Mouse (Mus musculus) left cerebral cortex, postnatal 36 days (tissue): ENCODE measurements around the gene Tcf15. TPM values are rescaled to one million over a fixed set of nuclear protein-coding genes. Genes with fewer than 3 reads are reported as not detected.

Experiments used
- total RNA-seq, 2 experiments: library from RNA; stranded (reverse); gene quantifications; 2 replicates each; pipeline ENCODE4 v1.2.3; 2021

Tcf15 gene
- total RNA-seq, 2 experiments from 2014 or later = 0.89 to 1.4 TPM

Other genes with a start within 250 kb of the Tcf15 start
- gene Angpt4, start 232.4 kb upstream of the Tcf15 start, total RNA-seq = under 1 TPM in 1 of 2 experiments, not detected in 1; 0.16 TPM
- gene Fam110a, start 163.3 kb upstream of the Tcf15 start, total RNA-seq = 1 to 10 TPM; 7.5 to 8.9 TPM
- 1 to 10 TPM; 2.2 to 3.2 TPM for gene Slc52a3, start 147.1 kb upstream of the Tcf15 start, total RNA-seq
- gene Scrt2, start 62.0 kb upstream of the Tcf15 start, total RNA-seq = 10 to 100 TPM; 14.5 to 18.5 TPM
- 10 to 100 TPM; 91.1 to 94.2 TPM for gene Srxn1, start 38.0 kb upstream of the Tcf15 start, total RNA-seq
- gene Csnk2a1, start 83.3 kb downstream of the Tcf15 start, total RNA-seq = 100 to 1,000 TPM in 1 of 2 experiments, 10 to 100 TPM in 1; 96.2 to 111 TPM
- gene Tbc1d20, start 150.3 kb downstream of the Tcf15 start, total RNA-seq = 10 to 100 TPM; 53.6 to 57.1 TPM
- gene Rbck1, start 189.1 kb downstream of the Tcf15 start, total RNA-seq = 100 to 1,000 TPM in 1 of 2 experiments, 10 to 100 TPM in 1; 92.3 to 124 TPM
- 1 to 10 TPM in 1 of 2 experiments, under 1 TPM in 1; 0.62 to 1.7 TPM for gene Trib3, start 200.5 kb downstream of the Tcf15 start, total RNA-seq
- 10 to 100 TPM; 66.2 to 81.9 TPM for gene Nrsn2, start 233.1 kb downstream of the Tcf15 start, total RNA-seq